Mouse (Mus musculus) CH12.LX (cell line): Measurements from ENCODE around the gene Tagln2. TPM values are rescaled to one million over a fixed set of nuclear protein-coding genes. Genes with fewer than 3 reads are reported as not detected.

Experiments used
- DNase-seq: peaks from one replicate; pipeline ENCODE4 v3.0.0-alpha.2; 2013; ENCODE audit errors: extremely low read depth
- H3K27ac ChIP-seq: 2 replicates; pipeline ENCODE4 v1.5.1; 2012; ENCODE audit warnings: low read depth, mild to moderate bottlenecking, control low read depth, moderate library complexity; ENCODE audit not compliant: insufficient read depth
- H3K27me3 ChIP-seq: replicated peaks from 2 replicates; pipeline ENCODE3; 2012; ENCODE audit warnings: inconsistent platforms
- H3K36me3 ChIP-seq, 2 experiments: replicated peaks in 1 of 2; 2 replicates each; pipeline versions ENCODE3 to v1.6.1; 2012; ENCODE audit warnings: inconsistent platforms in 1 of 2, low read length in 1 of 2, mild to moderate bottlenecking in 1 of 2, mixed read lengths in 1 of 2, moderate library complexity in 1 of 2; ENCODE audit not compliant: control insufficient read depth in 1 of 2, insufficient read depth in 1 of 2
- H3K4me1 ChIP-seq, 2 experiments: 2 replicates each; pipeline ENCODE4 v1.6.1; 2012; ENCODE audit warnings: inconsistent platforms in 1 of 2, moderate library complexity in 1 of 2; ENCODE audit not compliant: insufficient read depth in 2 of 2, control insufficient read depth in 1 of 2
- H3K4me2 ChIP-seq: 2 replicates; pipeline ENCODE4 v1.6.1; 2012; ENCODE audit warnings: low read depth, mild to moderate bottlenecking, control low read depth; ENCODE audit not compliant: poor library complexity, insufficient read depth, severe bottlenecking
- H3K4me3 ChIP-seq, 3 experiments: fragments of 150-350 bp in 1 of 3; sonication (generic) in 1 of 3; replicated peaks in 1 of 3; 2 replicates each; pipeline versions ENCODE3 to v1.5.1; 2011 to 2012; ENCODE audit warnings: low read depth in 2 of 3, low read length in 2 of 3, mild to moderate bottlenecking in 2 of 3, moderate library complexity in 2 of 3, control low read depth in 1 of 3, improper control_type of control experiment in 1 of 3, inconsistent platforms in 1 of 3, mixed read lengths in 1 of 3; ENCODE audit not compliant: poor library complexity in 1 of 3
- H3K79me2 ChIP-seq: replicated peaks from 2 replicates; pipeline ENCODE4 v1.6.1; 2012; ENCODE audit warnings: mild to moderate bottlenecking, moderate library complexity; ENCODE audit not compliant: control insufficient read depth, poor library complexity, insufficient read depth, severe bottlenecking; ENCODE audit errors: extremely low read depth
- H3K9ac ChIP-seq: 2 replicates; pipeline ENCODE4 v1.6.1; 2012; ENCODE audit warnings: low read depth, mild to moderate bottlenecking, control low read depth, moderate library complexity; ENCODE audit not compliant: insufficient read depth
- H3K9me3 ChIP-seq: replicated peaks from 2 replicates; pipeline ENCODE3; 2012; ENCODE audit warnings: low read length, inconsistent platforms, mixed read lengths
- BHLHE40 ChIP-seq: IDR thresholded peaks from 2 replicates; pipeline ENCODE4 v1.6.1; 2011; ENCODE audit warnings: mild to moderate bottlenecking, low read depth, low read length, improper control_type of control experiment
- CHD1 ChIP-seq: IDR thresholded peaks from 2 replicates; pipeline ENCODE4 v1.6.1; 2012; ENCODE audit warnings: low read depth, low read length, improper control_type of control experiment, inconsistent platforms
- E2F4 ChIP-seq: IDR thresholded peaks from 2 replicates; pipeline ENCODE4 v1.6.1; 2011; ENCODE audit warnings: low read depth, low read length, improper control_type of control experiment; ENCODE audit not compliant: insufficient replicate concordance
- HCFC1 ChIP-seq: IDR thresholded peaks from 2 replicates; pipeline ENCODE4 v1.6.1; 2012; ENCODE audit warnings: low read depth, mild to moderate bottlenecking, inconsistent platforms, low read length, improper control_type of control experiment
- JUND ChIP-seq: conservative IDR thresholded peaks from 2 replicates; pipeline ENCODE4 v1.6.1; 2011; ENCODE audit warnings: low read depth, low read length, improper control_type of control experiment
- KAT2A ChIP-seq: IDR thresholded peaks from 2 replicates; pipeline ENCODE4 v1.6.1; 2012; ENCODE audit warnings: low read length, improper control_type of control experiment, inconsistent platforms; ENCODE audit not compliant: insufficient replicate concordance
- MAFK ChIP-seq: IDR thresholded peaks from 2 replicates; pipeline ENCODE4 v1.6.1; 2011; ENCODE audit warnings: low read length, improper control_type of control experiment; ENCODE audit not compliant: insufficient replicate concordance
- MAX ChIP-seq: IDR thresholded peaks from 2 replicates; pipeline ENCODE4 v1.6.1; 2011; ENCODE audit warnings: low read length, improper control_type of control experiment
- MXI1 ChIP-seq: IDR thresholded peaks from 2 replicates; pipeline ENCODE4 v1.6.1; 2011; ENCODE audit warnings: mild to moderate bottlenecking, low read depth, low read length, improper control_type of control experiment
- NELFE ChIP-seq: IDR thresholded peaks from 2 replicates; pipeline ENCODE4 v1.6.1; 2011; ENCODE audit warnings: low read depth, low read length, improper control_type of control experiment
- PAX5 ChIP-seq: IDR thresholded peaks from 2 replicates; pipeline ENCODE4 v1.6.1; 2012; ENCODE audit warnings: low read length, inconsistent platforms, mixed read lengths
- POLR2AphosphoS2 ChIP-seq: IDR thresholded peaks from 2 replicates; pipeline ENCODE4 v1.6.1; 2011; ENCODE audit warnings: low read depth, low read length, improper control_type of control experiment
- RCOR1 ChIP-seq: conservative IDR thresholded peaks from 2 replicates; pipeline ENCODE4 v1.6.1; 2012; ENCODE audit warnings: low read depth, mild to moderate bottlenecking, inconsistent platforms, low read length, improper control_type of control experiment
- SMC3 ChIP-seq: IDR thresholded peaks from 2 replicates; pipeline ENCODE4 v1.6.1; 2011; ENCODE audit warnings: low read depth, low read length, improper control_type of control experiment
- TCF12 ChIP-seq: IDR thresholded peaks from 2 replicates; pipeline ENCODE4 v1.6.1; 2014; ENCODE audit warnings: low read depth, mild to moderate bottlenecking, inconsistent platforms, low read length, improper control_type of control experiment
- UBTF ChIP-seq: IDR thresholded peaks from 2 replicates; pipeline ENCODE4 v1.6.1; 2012; ENCODE audit warnings: low read depth, mild to moderate bottlenecking, inconsistent platforms, low read length, improper control_type of control experiment, moderate library complexity
- ZC3H11A ChIP-seq: IDR thresholded peaks from 2 replicates; pipeline ENCODE4 v1.6.1; 2012; ENCODE audit warnings: low read depth, mild to moderate bottlenecking, inconsistent platforms, low read length, improper control_type of control experiment
- ZKSCAN1 ChIP-seq: IDR thresholded peaks from 2 replicates; pipeline ENCODE4 v1.6.1; 2012; ENCODE audit warnings: low read depth, inconsistent platforms, low read length, improper control_type of control experiment, borderline replicate concordance
- ZMIZ1 ChIP-seq: IDR thresholded peaks from 2 replicates; pipeline ENCODE4 v1.6.1; 2012; ENCODE audit warnings: low read depth, mild to moderate bottlenecking, inconsistent platforms, low read length, improper control_type of control experiment
- dilution Hi-C: fragments of 300-500 bp; cut with MboI; formaldehyde crosslinking; loops from 2 replicates; pipeline ENCODE4 v1.14.3; 2020; ENCODE audit warnings: low sequenced_read_pairs; ENCODE audit not compliant: extremely low pct_unique_long_range_greater_than_20kb, extremely low pct_ligation_motif_present
- in situ Hi-C: fragments of 300-500 bp; cut with MboI; formaldehyde crosslinking; loops from 3 replicates; pipeline ENCODE4 v1.14.3; 2019; ENCODE audit warnings: low sequenced_read_pairs, low pct_ligation_motif_present, low pct_unique_long_range_greater_than_20kb, mixed read lengths
- polyA plus RNA-seq: library from polyadenylated mRNA; unstranded; fragments of >175 nt; gene quantifications from 2 replicates; pipeline ENCODE4 v1.2.1, GENCODE M21; 2012; ENCODE audit warnings: low read depth; ENCODE audit not compliant: insufficient read length
- total RNA-seq, 2 experiments: library from RNA; depleted of rRNA; stranded (reverse); fragments of 300-350 nt in 1 of 2; fragments of >200 nt in 1 of 2; gene quantifications; 2 replicates each; pipeline ENCODE4 v1.2.3; 2012 to 2014

Tagln2 gene
- total and polyA plus RNA-seq, 3 experiments, result 172 to 337 (median 206) TPM

GRCm38 (mm10) chr1:172539827-172540226 is 40.0 kb downstream of the Tagln2 start:
- Histone ChIP-seq H3K9ac (no peak overlapping the region), H3K79me2 (no peaks in the 10 kb centered on the region), H3K9me3 (no peaks in the 10 kb centered on the region), H3K27me3 (peaks cover 19% of the 10 kb centered on the region), H3K4me2 (no peak overlapping the region), H3K4me3 (no peak overlapping the region), H3K36me3 (no peaks in the 10 kb centered on the region), H3K27ac (no peak overlapping the region), H3K4me1 (peaks cover 0 to 5% of the 10 kb centered on the region in 2 experiments; a peak in 2 of 4 replicates)
- in situ Hi-C loops, result no loop called here
- no peak for DNase-seq
- no peak for TF ChIP-seq ZKSCAN1
- TF ChIP-seq SMC3, result no peak
- TF ChIP-seq MAFK, result no peak
- no peak for TF ChIP-seq NELFE
- TF ChIP-seq CHD1, result no peak
- no peak for TF ChIP-seq RCOR1
- TF ChIP-seq ZC3H11A, result no peak
- TF ChIP-seq UBTF, result no peak
- no peak for TF ChIP-seq MAX
- no peak for TF ChIP-seq JUND
- dilution Hi-C loops, result no loop called here

- no peaks in the 10 kb centered on the region for H3K9me3 ChIP-seq
- H3K9ac ChIP-seq, result no peak overlapping the region
- no peak for TF ChIP-seq PAX5
- no peak for TF ChIP-seq MAX
- no peak for TF ChIP-seq ZMIZ1
- no peak for TF ChIP-seq CHD1
- TF ChIP-seq NELFE, result no peak
- no peak for TF ChIP-seq E2F4
- no peak for TF ChIP-seq KAT2A
- TF ChIP-seq ZC3H11A, result no peak
- no peak for TF ChIP-seq SMC3
- no peak for TF ChIP-seq ZKSCAN1
- TF ChIP-seq POLR2AphosphoS2, result no peak
- TF ChIP-seq BHLHE40, result no peak
- no peak for TF ChIP-seq HCFC1
- TF ChIP-seq TCF12, result no peak
- no peak for TF ChIP-seq UBTF
- no peak for TF ChIP-seq MXI1
- TF ChIP-seq, all 38 proteins: peak for 0
- H3K27ac ChIP-seq, result no peak overlapping the region
- H3K36me3 ChIP-seq, result peaks cover 0 to 3% of the 10 kb centered on the region in 2 experiments
- no peak for DNase-seq
- no peaks in the 10 kb centered on the region for H3K79me2 ChIP-seq
- peaks cover 0 to 5% of the 10 kb centered on the region in 2 experiments; a peak in 2 of 4 replicates for H3K4me1 ChIP-seq
- H3K4me2 ChIP-seq, result no peak overlapping the region
- in situ Hi-C loops (no loop called here), dilution Hi-C loops (no loop called here)
- H3K27me3 ChIP-seq, result peaks cover 14% of the 10 kb centered on the region
- no peak overlapping the region for H3K4me3 ChIP-seq
Measured at GRCm38 (mm10) chr1:172540283-172540820, 40.5 kb downstream of the Tagln2 start.
